Mouse (Mus musculus) heart, embryonic 12.5 days (tissue): ENCODE measurements around the gene Tmem131. TPM values are rescaled to one million over a fixed set of nuclear protein-coding genes. Genes with fewer than 3 reads are reported as not detected.
"Not testable (repeated sequence)": the region's sequence is repeated elsewhere in the genome, so short reads cannot be mapped to it uniquely, and the experiment has no call there.

Source experiments
- ATAC-seq: fragments of 200-750 bp; cut with Nextera tagmentation; 2 replicates; pipeline ENCODE4 v1.8.0; 2017; ENCODE audit warnings: moderate TSS enrichment, moderate library complexity; ENCODE audit not compliant: insufficient number of reproducible peaks, low FRiP score
- H3K27ac ChIP-seq: fragments of 300-500 bp; sonication (generic); 2 replicates; pipeline ENCODE4 v1.5.1; 2016; ENCODE audit warnings: mild to moderate bottlenecking, moderate library complexity; ENCODE audit not compliant: poor library complexity, severe bottlenecking
- H3K27me3 ChIP-seq: fragments of 300-500 bp; sonication (generic); replicated peaks from 2 replicates; pipeline ENCODE4 v1.6.1; 2016; ENCODE audit warnings: mild to moderate bottlenecking, moderate library complexity
- H3K36me3 ChIP-seq: fragments of 300-500 bp; sonication (generic); 2 replicates; pipeline ENCODE4 v1.6.1; 2016; ENCODE audit warnings: mild to moderate bottlenecking, moderate library complexity
- H3K4me1 ChIP-seq: fragments of 300-500 bp; sonication (generic); replicated peaks from 2 replicates; pipeline ENCODE4 v1.6.1; 2016; ENCODE audit warnings: mild to moderate bottlenecking
- H3K4me2 ChIP-seq: fragments of 300-500 bp; sonication (generic); 2 replicates; pipeline ENCODE4 v1.6.1; 2016; ENCODE audit warnings: mild to moderate bottlenecking, moderate library complexity
- H3K4me3 ChIP-seq: fragments of 300-500 bp; sonication (generic); 2 replicates; pipeline ENCODE4 v1.5.1; 2016; ENCODE audit warnings: mild to moderate bottlenecking
- H3K9ac ChIP-seq: fragments of 300-500 bp; sonication (generic); 2 replicates; pipeline ENCODE4 v1.6.1; 2016; ENCODE audit warnings: mild to moderate bottlenecking, moderate library complexity
- H3K9me3 ChIP-seq: fragments of 300-500 bp; sonication (generic); replicated peaks from 2 replicates; pipeline ENCODE4 v1.6.1; 2016; ENCODE audit warnings: mild to moderate bottlenecking, moderate library complexity
- WGBS: fragments of 180-500 bp; shearing (Covaris S2); methylation state at CpG from one replicate; pipeline ENCODE4 v1.1.7; 2016; 5-methylcytosine and 5-hydroxymethylcytosine counted together
- polyA plus RNA-seq: library from polyadenylated mRNA; unstranded; fragments of >200 nt; fragmentation: Nextera tagmentation; extraction: Ambion mirVana; gene quantifications from 2 replicates; pipeline ENCODE4 v1.2.1, GENCODE M21; 2016

Gene Tmem131
- polyA plus RNA-seq, 1 experiment from 2014 or later, result 12.4 TPM

GRCm38 (mm10) chr1:36899622-36900021 lies 43.8 kb downstream of the Tmem131 start:
- no peak for ATAC-seq
- Histone ChIP-seq H3K4me1 (peaks cover 10% of the 10 kb centered on the region; the same call in 1 of the 2 replicates), H3K9me3 (no peaks in the 10 kb centered on the region), H3K36me3 (no peaks in the 10 kb centered on the region), H3K27me3 (no peaks in the 10 kb centered on the region), H3K27ac (no peak overlapping the region), H3K4me3 (no peak overlapping the region), H3K9ac (no peak overlapping the region), H3K4me2 (no peak overlapping the region)
- WGBS, result 85% methylated on average over 2 of the region's 2 CpGs

- Histone ChIP-seq H3K36me3 (no peaks in the 10 kb centered on the region), H3K9me3 (no peaks in the 10 kb centered on the region), H3K27me3 (no peaks in the 10 kb centered on the region), H3K4me2 (no peak overlapping the region), H3K9ac (no peak overlapping the region), H3K4me3 (no peak overlapping the region), H3K27ac (no peak overlapping the region), H3K4me1 (peaks cover 2% of the 10 kb centered on the region)
- 87% methylated on average over 4 of the region's 4 CpGs for WGBS
- no peak for ATAC-seq
Measured at GRCm38 (mm10) chr1:36896423-36896822, 47.0 kb downstream of the Tmem131 start.

GRCm38 (mm10) chr1:36895452-36895851 lies 48.0 kb downstream of the Tmem131 start:
- 80% methylated on average over 3 of the region's 3 CpGs for WGBS
- no peaks in the 10 kb centered on the region for H3K27me3 ChIP-seq

GRCm38 (mm10) chr1:36894136-36894535 lies 49.3 kb downstream of the Tmem131 start:
- Histone ChIP-seq H3K27me3 (no peaks in the 10 kb centered on the region), H3K36me3 (no peaks in the 10 kb centered on the region), H3K9ac (no peak overlapping the region), H3K4me2 (no peak overlapping the region), H3K4me1 (peaks cover 16% of the 10 kb centered on the region), H3K9me3 (no peaks in the 10 kb centered on the region), H3K27ac (no peak overlapping the region), H3K4me3 (no peak overlapping the region)
- no peak for ATAC-seq
- 67% methylated on average over 3 of the region's 3 CpGs for WGBS

More at GRCm38 (mm10) chr1:36895452-36895851, 48.0 kb downstream of the Tmem131 start:
- Histone ChIP-seq H3K36me3 (no peaks in the 10 kb centered on the region), H3K4me3 (no peak overlapping the region), H3K9ac (no peak overlapping the region), H3K9me3 (no peaks in the 10 kb centered on the region), H3K27ac (no peak overlapping the region), H3K4me2 (no peak overlapping the region), H3K4me1 (peaks cover 12% of the 10 kb centered on the region)
- ATAC-seq, result no peak

- peaks cover 16% of the 10 kb centered on the region for H3K4me1 ChIP-seq
- not testable (repeated sequence) for ATAC-seq, H3K9me3 ChIP-seq, H3K27me3 ChIP-seq, H3K36me3 ChIP-seq, H3K4me3 ChIP-seq, H3K27ac ChIP-seq, H3K9ac ChIP-seq, H3K4me2 ChIP-seq
- WGBS, result 97% methylated on average over 5 of the region's 5 CpGs
Measured at GRCm38 (mm10) chr1:36893720-36894119, 49.7 kb downstream of the Tmem131 start.

GRCm38 (mm10) chr1:36893146-36893545 lies 50.3 kb downstream of the Tmem131 start:
- no peak for ATAC-seq
- Histone ChIP-seq H3K4me3 (no peak overlapping the region), H3K9me3 (no peaks in the 10 kb centered on the region), H3K27ac (no peak overlapping the region), H3K36me3 (0 out of 2 replicates have a peak, but pooled peaks cover 6% of the 10 kb centered on the region), H3K9ac (no peak overlapping the region), H3K27me3 (no peaks in the 10 kb centered on the region), H3K4me1 (peaks cover 17% of the 10 kb centered on the region), H3K4me2 (no peak overlapping the region)
- 88% methylated on average over 6 of the region's 6 CpGs for WGBS

- Histone ChIP-seq H3K27me3 (no peaks in the 10 kb centered on the region), H3K4me2 (no peak overlapping the region), H3K4me1 (peaks cover 24% of the 10 kb centered on the region), H3K4me3 (no peak overlapping the region), H3K27ac (no peak overlapping the region), H3K9me3 (no peaks in the 10 kb centered on the region), H3K9ac (no peak overlapping the region), H3K36me3 (0 out of 2 replicates have a peak, but pooled peaks cover 6% of the 10 kb centered on the region)
- WGBS, result 74% methylated on average over 3 of the region's 3 CpGs
- no peak for ATAC-seq
Measured at GRCm38 (mm10) chr1:36892461-36892860, 51.0 kb downstream of the Tmem131 start.

GRCm38 (mm10) chr1:36889016-36889415 lies 54.5 kb downstream of the Tmem131 start:
- Histone ChIP-seq H3K9ac (no peak overlapping the region), H3K36me3 (0 out of 2 replicates have a peak, but pooled peaks cover 6% of the 10 kb centered on the region), H3K27ac (no peak overlapping the region), H3K9me3 (no peaks in the 10 kb centered on the region), H3K4me3 (no peak overlapping the region), H3K4me1 (peaks cover 46% of the 10 kb centered on the region), H3K27me3 (no peaks in the 10 kb centered on the region), H3K4me2 (no peak overlapping the region)
- WGBS, result 90% methylated on average over 5 of the region's 5 CpGs
- ATAC-seq, result no peak

GRCm38 (mm10) chr1:36887172-36887571 lies 56.3 kb downstream of the Tmem131 start:
- Histone ChIP-seq H3K9me3 (no peaks in the 10 kb centered on the region), H3K4me2 (no peak overlapping the region), H3K4me3 (no peak overlapping the region), H3K27me3 (no peaks in the 10 kb centered on the region), H3K4me1 (peaks cover 54% of the 10 kb centered on the region), H3K9ac (no peak overlapping the region), H3K27ac (no peak overlapping the region), H3K36me3 (0 out of 2 replicates have a peak, but pooled peaks cover 6% of the 10 kb centered on the region)
- WGBS, result 62% methylated on average over 3 of the region's 3 CpGs
- ATAC-seq, result no peak

GRCm38 (mm10) chr1:36886489-36886888 lies 57.0 kb downstream of the Tmem131 start:
- Histone ChIP-seq H3K4me2 (no peak overlapping the region), H3K36me3 (0 out of 2 replicates have a peak, but pooled peaks cover 6% of the 10 kb centered on the region), H3K9ac (no peak overlapping the region), H3K27me3 (no peaks in the 10 kb centered on the region), H3K9me3 (no peaks in the 10 kb centered on the region), H3K27ac (no peak overlapping the region), H3K4me1 (peaks cover 58% of the 10 kb centered on the region), H3K4me3 (no peak overlapping the region)
- WGBS, result 93% methylated on average over 4 of the region's 4 CpGs
- no peak for ATAC-seq

GRCm38 (mm10) chr1:36884536-36884935 lies 58.9 kb downstream of the Tmem131 start:
- no peak for ATAC-seq
- no peaks in the 10 kb centered on the region for H3K27me3 ChIP-seq
- 70% methylated on average over 3 of the region's 3 CpGs for WGBS
- no peaks in the 10 kb centered on the region for H3K9me3 ChIP-seq
- no peak overlapping the region for H3K4me3 ChIP-seq
- H3K27ac ChIP-seq, result peak overlapping the region; percentile 23; the same call in 1 of the 2 replicates
- peaks cover 48% of the 10 kb centered on the region for H3K4me1 ChIP-seq
- 0 out of 2 replicates have a peak, but pooled peaks cover 18% of the 10 kb centered on the region for H3K36me3 ChIP-seq
- H3K9ac ChIP-seq, result no peak overlapping the region
- no peak overlapping the region for H3K4me2 ChIP-seq

GRCm38 (mm10) chr1:36883805-36884204 lies 59.7 kb downstream of the Tmem131 start:
- Histone ChIP-seq H3K4me3 (no peak overlapping the region), H3K4me1 (peaks cover 48% of the 10 kb centered on the region), H3K4me2 (no peak overlapping the region), H3K36me3 (0 out of 2 replicates have a peak, but pooled peaks cover 18% of the 10 kb centered on the region), H3K27ac (peak overlapping the region; percentile 30; the same call in 1 of the 2 replicates), H3K9me3 (no peaks in the 10 kb centered on the region), H3K9ac (no peak overlapping the region), H3K27me3 (no peaks in the 10 kb centered on the region)
- 73% methylated on average over 2 of the region's 2 CpGs for WGBS
- no peak for ATAC-seq
